Mouse (Mus musculus) stomach, embryonic 14.5 days (tissue): ENCODE measurements around the gene Kcnab1. TPM values are rescaled to one million over a fixed set of nuclear protein-coding genes. Genes with fewer than 3 reads are reported as not detected.

Experiments
- ATAC-seq: fragments of 200-750 bp; cut with Nextera tagmentation; 2 replicates; pipeline ENCODE4 v1.8.0; 2017; ENCODE audit warnings: low read depth, moderate TSS enrichment; ENCODE audit not compliant: insufficient number of reproducible peaks, insufficient read depth, low FRiP score
- H3K27ac ChIP-seq: fragments of 300-500 bp; sonication (generic); 2 replicates; pipeline ENCODE4 v1.5.1; 2014; ENCODE audit warnings: mild to moderate bottlenecking, low read length, moderate library complexity, mixed read lengths
- H3K27me3 ChIP-seq: fragments of 300-500 bp; sonication (generic); 2 replicates; pipeline ENCODE4 v1.6.1; 2014; ENCODE audit warnings: low read length, control low read depth, mixed read lengths; ENCODE audit not compliant: control insufficient read depth, insufficient read depth
- H3K36me3 ChIP-seq: fragments of 300-500 bp; sonication (generic); 2 replicates; pipeline ENCODE4 v1.6.1; 2014; ENCODE audit warnings: mild to moderate bottlenecking, control low read depth, low read length, moderate library complexity, mixed read lengths; ENCODE audit not compliant: control insufficient read depth, insufficient read depth
- H3K4me1 ChIP-seq: fragments of 300-500 bp; sonication (generic); 2 replicates; pipeline ENCODE4 v1.6.1; 2014; ENCODE audit warnings: low read length, control low read depth, mixed read lengths; ENCODE audit not compliant: control insufficient read depth, insufficient read depth
- H3K4me2 ChIP-seq: fragments of 300-500 bp; sonication (generic); replicated peaks from 2 replicates; pipeline ENCODE4 v1.6.1; 2014; ENCODE audit warnings: low read depth, low read length, control low read depth
- H3K4me3 ChIP-seq: fragments of 300-500 bp; sonication (generic); 2 replicates; pipeline ENCODE4 v1.5.1; 2014; ENCODE audit warnings: low read depth, low read length, control low read depth
- H3K9ac ChIP-seq: fragments of 300-500 bp; sonication (generic); replicated peaks from 2 replicates; pipeline ENCODE4 v1.6.1; 2014; ENCODE audit warnings: low read depth, mild to moderate bottlenecking, control low read depth, low read length, moderate library complexity, mixed read lengths
- H3K9me3 ChIP-seq: fragments of 300-500 bp; sonication (generic); 2 replicates; pipeline ENCODE4 v1.6.1; 2016; ENCODE audit warnings: low read depth, low read length, control low read depth; ENCODE audit not compliant: control insufficient read depth
- WGBS: fragments of 180-500 bp; shearing (Covaris S2); extraction: QIAGEN DNeasy Blood & Tissue Kit; methylation state at CpG from one replicate; pipeline ENCODE4 v1.1.7; 2014; 5-methylcytosine and 5-hydroxymethylcytosine counted together
- polyA plus RNA-seq: library from polyadenylated mRNA; unstranded; fragments of >200 nt; fragmentation: Nextera tagmentation; extraction: Ambion mirVana; gene quantifications from 2 replicates; pipeline ENCODE4 v1.2.1, GENCODE M21; 2014

Kcnab1 gene
- polyA plus RNA-seq, 1 experiment from 2014 or later, result 3.9 TPM

DNA sequence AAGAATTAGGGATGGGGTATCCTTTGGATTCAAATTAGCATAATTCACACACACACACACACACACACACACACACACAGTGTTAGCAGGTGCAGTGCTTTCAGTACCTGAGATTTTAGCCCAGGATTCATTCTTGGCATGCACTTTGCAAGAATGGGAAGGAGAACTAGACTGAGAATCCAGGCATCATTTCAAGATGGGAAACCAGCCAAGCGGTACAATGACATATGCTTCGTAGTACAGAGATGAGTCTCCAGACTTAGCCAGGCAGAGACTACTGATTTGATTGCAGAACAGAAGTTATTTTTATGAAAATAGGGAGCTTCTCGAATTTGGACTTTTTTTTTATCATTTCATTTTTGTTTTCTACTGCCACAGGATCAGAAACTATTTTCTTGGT, 15.8 kb downstream of the Kcnab1 start:
- Histone ChIP-seq H3K4me3 (no peak overlapping the region), H3K4me1 (no peaks in the 10 kb centered on the region), H3K27me3 (no peaks in the 10 kb centered on the region), H3K9me3 (no peaks in the 10 kb centered on the region), H3K4me2 (no peak overlapping the region), H3K36me3 (no peaks in the 10 kb centered on the region), H3K9ac (no peak overlapping the region), H3K27ac (no peak overlapping the region)
- no peak for ATAC-seq
- WGBS, result 63% methylated on average over 3 of the region's 3 CpGs

DNA sequence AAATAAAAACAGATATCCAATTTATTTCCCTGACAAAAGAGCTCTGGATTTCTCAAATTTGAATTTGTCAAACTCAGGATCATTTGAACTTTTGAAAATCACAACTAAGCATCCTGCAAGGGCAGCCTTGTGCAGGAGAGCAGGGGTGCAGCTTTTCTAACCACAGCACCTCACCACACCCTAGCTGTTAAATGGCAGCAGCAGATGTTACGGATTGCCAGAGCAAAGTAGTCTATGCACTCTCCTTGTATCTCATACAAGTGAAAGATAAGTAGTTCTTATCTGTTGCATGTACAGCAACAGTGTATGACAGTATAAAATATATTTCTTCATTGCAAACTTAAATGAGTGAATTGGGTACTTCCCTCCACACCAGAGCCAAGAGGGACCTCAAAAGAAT, 20.4 kb downstream of the Kcnab1 start:
- Histone ChIP-seq H3K4me2 (no peak overlapping the region), H3K9ac (no peak overlapping the region), H3K4me1 (no peaks in the 10 kb centered on the region), H3K9me3 (no peaks in the 10 kb centered on the region), H3K4me3 (no peak overlapping the region), H3K27me3 (no peaks in the 10 kb centered on the region), H3K27ac (no peak overlapping the region), H3K36me3 (no peaks in the 10 kb centered on the region)
- WGBS, result 93% methylated on average over 1 of the region's 1 CpGs
- ATAC-seq, result no peak

DNA sequence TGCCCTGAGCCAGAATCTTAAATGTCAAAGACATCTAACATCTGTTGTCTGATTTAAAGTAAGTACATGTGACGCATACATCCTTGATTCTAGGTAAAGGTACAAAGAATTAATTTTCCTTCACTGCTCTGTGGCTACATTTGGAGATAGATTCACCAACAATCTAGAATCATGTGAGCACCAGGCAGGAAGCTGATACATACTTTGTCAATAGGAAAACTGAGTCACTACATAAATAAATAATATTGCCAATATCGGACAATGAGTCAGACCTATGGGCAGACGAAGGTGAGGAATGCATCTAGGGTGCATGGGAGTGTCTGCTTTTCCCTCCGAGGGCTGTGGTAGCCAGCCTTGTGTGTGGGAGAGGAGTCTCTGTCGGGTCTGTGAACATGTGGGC, 25.7 kb downstream of the Kcnab1 start:
- 67% methylated on average over 5 of the region's 5 CpGs for WGBS
- ATAC-seq, result no peak
- H3K36me3 ChIP-seq, result no peaks in the 10 kb centered on the region
- no peak overlapping the region for H3K9ac ChIP-seq
- H3K9me3 ChIP-seq, result no peaks in the 10 kb centered on the region
- H3K4me2 ChIP-seq, result no peak overlapping the region
- H3K27me3 ChIP-seq, result no peaks in the 10 kb centered on the region
- H3K27ac ChIP-seq, result no peak overlapping the region
- no peak overlapping the region for H3K4me3 ChIP-seq
- no peaks in the 10 kb centered on the region for H3K4me1 ChIP-seq

DNA sequence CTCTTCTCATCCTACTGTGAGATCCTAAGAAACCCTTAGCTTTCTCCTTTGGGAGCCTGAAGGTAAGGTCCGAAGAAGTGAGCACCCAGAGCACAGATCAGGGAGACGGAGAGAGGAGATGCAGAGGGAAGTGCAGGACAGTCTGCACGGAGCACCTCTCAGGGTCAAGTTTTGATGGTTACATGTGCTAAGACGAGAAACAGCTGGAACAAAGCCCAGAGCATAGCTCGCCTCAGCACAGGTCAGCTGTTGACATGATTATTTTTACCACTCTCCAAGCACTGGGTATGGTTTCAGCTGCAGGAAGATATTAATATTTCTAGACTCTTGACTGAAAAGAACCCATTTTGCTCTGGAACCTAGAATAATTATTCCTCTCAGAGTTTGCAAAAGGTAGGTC, 27.7 kb downstream of the Kcnab1 start:
- Histone ChIP-seq H3K9ac (no peak overlapping the region), H3K4me3 (no peak overlapping the region), H3K4me2 (no peak overlapping the region), H3K36me3 (no peaks in the 10 kb centered on the region), H3K9me3 (no peaks in the 10 kb centered on the region), H3K27me3 (no peaks in the 10 kb centered on the region), H3K27ac (no peak overlapping the region), H3K4me1 (no peaks in the 10 kb centered on the region)
- 56% methylated on average over 5 of the region's 5 CpGs for WGBS
- no peak for ATAC-seq

DNA sequence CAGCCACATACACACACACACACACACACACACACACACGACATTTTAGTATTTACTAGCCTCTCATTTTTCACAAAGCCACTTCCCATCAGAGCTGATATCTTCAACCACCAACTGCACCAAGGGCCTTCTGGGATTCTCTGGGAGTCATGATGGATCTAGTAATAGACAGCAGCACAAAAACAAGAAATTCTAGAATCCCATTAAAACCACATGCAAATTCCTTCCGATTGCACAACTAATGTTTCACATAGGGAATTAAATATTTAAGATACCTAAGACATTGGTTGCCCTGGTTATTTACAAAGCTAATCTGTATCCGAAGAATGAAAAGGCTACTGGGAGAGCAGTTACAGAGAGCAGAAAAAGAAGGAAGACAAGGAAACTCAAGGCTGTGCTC, 29.6 kb downstream of the Kcnab1 start:
- Histone ChIP-seq H3K9ac (no peak overlapping the region), H3K4me3 (no peak overlapping the region), H3K27ac (no peak overlapping the region), H3K4me1 (no peaks in the 10 kb centered on the region), H3K4me2 (no peak overlapping the region), H3K27me3 (no peaks in the 10 kb centered on the region), H3K9me3 (no peaks in the 10 kb centered on the region), H3K36me3 (no peaks in the 10 kb centered on the region)
- no peak for ATAC-seq
- 78% methylated on average over 3 of the region's 3 CpGs for WGBS

DNA sequence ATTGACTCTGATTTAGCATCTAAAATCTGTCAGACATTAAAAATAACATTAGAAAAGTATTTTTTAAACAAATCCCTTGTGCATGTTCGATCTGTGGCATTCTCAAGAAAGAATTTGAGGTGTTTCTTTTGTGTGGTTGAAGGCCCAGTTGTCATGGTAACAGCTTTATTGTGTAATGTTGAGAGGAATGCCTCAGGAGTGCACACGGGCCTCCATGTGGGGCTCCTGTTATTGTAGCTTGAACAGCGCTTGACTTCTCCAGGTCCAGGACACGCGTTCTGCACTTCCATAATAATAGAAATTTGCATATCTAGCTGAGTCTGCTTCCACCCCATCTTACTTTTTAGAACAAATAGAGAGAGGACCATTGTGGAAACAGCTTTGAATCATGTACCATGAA, 36.0 kb downstream of the Kcnab1 start:
- Histone ChIP-seq H3K36me3 (no peaks in the 10 kb centered on the region), H3K4me1 (no peaks in the 10 kb centered on the region), H3K4me2 (no peak overlapping the region), H3K27ac (no peak overlapping the region), H3K4me3 (no peak overlapping the region), H3K9ac (no peak overlapping the region), H3K9me3 (no peaks in the 10 kb centered on the region), H3K27me3 (no peaks in the 10 kb centered on the region)
- 64% methylated on average over 5 of the region's 5 CpGs for WGBS
- ATAC-seq, result no peak

DNA sequence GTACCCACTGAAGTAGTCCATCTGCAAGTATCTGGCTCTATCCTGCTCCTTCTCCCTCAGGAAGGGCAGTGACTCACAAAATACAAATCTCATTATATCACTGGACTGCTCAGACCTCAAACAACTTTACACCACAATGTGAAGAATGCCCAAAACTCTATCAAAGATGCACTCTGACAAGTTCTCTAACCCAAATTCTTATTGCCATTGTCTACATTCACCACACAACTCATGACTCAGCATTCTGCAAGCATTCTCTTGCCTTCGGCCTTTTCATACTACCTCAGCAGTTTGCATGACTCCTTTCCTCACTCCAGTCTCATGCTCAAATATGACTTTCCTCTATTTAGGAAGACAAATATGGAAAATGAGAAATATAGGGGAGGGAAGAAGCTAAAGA, 42.6 kb downstream of the Kcnab1 start:
- no peaks in the 10 kb centered on the region for H3K36me3 ChIP-seq
- no peak overlapping the region for H3K4me2 ChIP-seq
- H3K4me3 ChIP-seq, result no peak overlapping the region
- H3K9ac ChIP-seq, result no peak overlapping the region
- no peaks in the 10 kb centered on the region for H3K9me3 ChIP-seq
- H3K4me1 ChIP-seq, result no peaks in the 10 kb centered on the region
- H3K27ac ChIP-seq, result no peak overlapping the region
- 93% methylated on average over 1 of the region's 1 CpGs for WGBS
- no peaks in the 10 kb centered on the region for H3K27me3 ChIP-seq
- ATAC-seq, result no peak

DNA sequence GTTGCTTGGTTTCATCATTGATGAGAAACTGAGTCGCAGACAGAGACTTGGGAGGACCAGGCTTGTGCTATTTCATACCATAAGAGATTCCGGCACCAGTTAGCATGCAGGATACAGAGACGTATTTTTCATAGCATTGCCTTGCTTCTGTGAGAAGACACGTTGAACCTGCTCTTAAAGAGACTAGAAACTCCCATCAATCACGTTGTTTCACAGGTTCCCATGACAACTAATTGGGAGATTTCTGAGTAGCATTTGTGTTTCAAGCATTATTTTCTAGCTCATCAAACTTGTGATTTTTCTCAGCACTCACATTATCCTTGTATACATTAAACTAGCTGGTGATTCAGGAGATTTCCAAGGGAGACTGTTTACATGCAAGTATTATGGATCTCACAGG, 63.8 kb downstream of the Kcnab1 start:
- no peak overlapping the region for H3K9ac ChIP-seq
- no peaks in the 10 kb centered on the region for H3K36me3 ChIP-seq
- 58% methylated on average over 5 of the region's 5 CpGs for WGBS
- H3K4me1 ChIP-seq, result no peaks in the 10 kb centered on the region
- no peak overlapping the region for H3K4me2 ChIP-seq
- H3K9me3 ChIP-seq, result no peaks in the 10 kb centered on the region
- H3K27ac ChIP-seq, result no peak overlapping the region
- no peak overlapping the region for H3K4me3 ChIP-seq
- no peak for ATAC-seq
- no peaks in the 10 kb centered on the region for H3K27me3 ChIP-seq

DNA sequence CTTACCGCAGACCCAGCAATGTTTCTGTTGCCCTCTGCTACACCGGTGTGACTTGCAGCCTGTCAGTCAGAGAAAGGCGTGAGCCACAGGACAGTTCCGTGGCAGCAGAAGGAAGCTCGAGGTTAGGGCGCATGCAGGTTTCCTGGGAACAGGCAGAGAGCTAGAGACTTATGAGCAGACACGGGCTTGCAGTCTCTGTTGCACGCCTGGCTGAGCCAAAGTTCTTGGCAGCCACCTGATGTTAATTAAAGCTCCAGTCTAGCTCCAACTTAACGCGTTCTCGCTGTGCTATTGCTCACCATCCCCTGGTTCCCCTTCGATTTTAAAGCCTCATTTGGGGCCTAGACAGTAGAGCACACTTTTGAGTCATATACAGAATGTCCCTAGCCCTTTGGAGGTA, 65.4 kb downstream of the Kcnab1 start:
- WGBS, result 83% methylated on average over 12 of the region's 12 CpGs
- ATAC-seq, result no peak
- Histone ChIP-seq H3K36me3 (no peaks in the 10 kb centered on the region), H3K4me3 (no peak overlapping the region), H3K9ac (no peak overlapping the region), H3K27ac (no peak overlapping the region), H3K27me3 (no peaks in the 10 kb centered on the region), H3K4me2 (no peak overlapping the region), H3K9me3 (no peaks in the 10 kb centered on the region), H3K4me1 (no peaks in the 10 kb centered on the region)
